Mouse (Mus musculus) bone marrow, adult 2 months (tissue): ENCODE data around the gene Zfp653. TPM values are rescaled to one million over a fixed set of nuclear protein-coding genes. Genes with fewer than 3 reads are reported as not detected.

Experiments used
- H3K27ac ChIP-seq: fragments of 200-500 bp; 2 replicates; pipeline ENCODE4 v1.5.1; 2012; ENCODE audit warnings: low read depth, mild to moderate bottlenecking, control low read depth, inconsistent platforms, low read length; ENCODE audit not compliant: control insufficient read depth, poor library complexity, insufficient read depth
- H3K4me1 ChIP-seq: fragments of 200-500 bp; 2 replicates; pipeline ENCODE4 v1.6.1; 2011; ENCODE audit warnings: low read length; ENCODE audit not compliant: control insufficient read depth, insufficient read depth
- H3K4me3 ChIP-seq: fragments of 200-500 bp; replicated peaks from 2 replicates; pipeline ENCODE3; 2011; ENCODE audit warnings: mild to moderate bottlenecking, low read depth, low read length, control low read depth; ENCODE audit not compliant: control insufficient read depth
- CTCF ChIP-seq: fragments of 200-500 bp; IDR thresholded peaks from 2 replicates; pipeline ENCODE4 v1.5.1; 2011; ENCODE audit warnings: low read length, control low read depth; ENCODE audit not compliant: control insufficient read depth, insufficient read depth
- POLR2A ChIP-seq: fragments of 200-500 bp; IDR thresholded peaks from 2 replicates; pipeline ENCODE4 v1.6.1; 2011; ENCODE audit warnings: low read depth, mild to moderate bottlenecking, control low read depth, low read length, borderline replicate concordance; ENCODE audit not compliant: control insufficient read depth
- WGBS: fragments of 180-500 bp; shearing (Covaris S2); methylation state at CpG from one replicate; pipeline ENCODE4 v1.1.7; 2018; 5-methylcytosine and 5-hydroxymethylcytosine counted together
- polyA plus RNA-seq: library from polyadenylated mRNA; stranded (reverse); fragments of >200 nt; gene quantifications from 2 replicates; pipeline ENCODE4 v1.2.4, GENCODE M21; 2011; ENCODE audit warnings: low replicate concordance; ENCODE audit not compliant: missing spikeins, insufficient read depth, insufficient read length

Zfp653 gene
- polyA plus RNA-seq, 1 experiment, result 15.3 TPM

DNA sequence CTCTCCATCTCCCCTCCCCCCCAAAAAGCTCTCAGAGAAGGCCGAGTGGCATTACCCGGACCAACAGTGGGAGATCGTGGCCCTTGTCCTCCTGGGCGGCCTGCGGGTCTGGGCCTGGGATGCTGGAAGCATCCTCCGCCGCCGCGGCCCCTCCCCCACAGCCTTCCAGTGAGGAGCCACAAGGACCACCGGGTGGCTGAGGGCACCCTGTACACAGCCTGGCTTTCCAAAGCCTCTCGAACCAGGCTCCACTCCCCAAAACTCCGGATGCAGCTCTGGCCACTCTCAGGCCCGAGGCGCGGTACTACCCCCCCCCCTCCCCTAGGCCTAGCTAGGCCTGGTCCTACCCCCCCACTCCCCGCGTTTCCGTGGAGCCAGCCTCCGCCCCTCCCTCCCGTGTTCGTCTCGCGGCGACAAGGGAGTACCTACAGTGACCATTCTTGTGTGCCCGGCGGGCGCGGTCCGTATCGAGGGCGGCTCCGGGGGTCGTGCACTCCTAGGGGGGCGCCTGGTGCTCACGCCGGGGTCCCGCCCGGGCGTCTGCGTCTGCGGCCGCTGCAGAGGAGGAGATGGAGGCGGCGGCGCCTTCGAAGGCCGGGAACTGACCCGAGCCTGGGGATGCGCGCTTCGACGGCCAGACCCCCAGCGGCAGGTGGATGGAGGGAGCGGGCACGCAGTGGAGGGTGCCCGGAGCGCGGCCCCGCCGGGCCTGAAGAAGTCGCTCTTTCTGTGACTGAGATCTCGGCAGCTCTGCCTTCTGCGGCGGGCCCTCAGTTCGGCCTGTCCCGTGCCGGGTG, 19.8 kb downstream of the Zfp653 start:
- WGBS, result 4% methylated on average over 67 of the region's 67 CpGs
- TF ChIP-seq POLR2A (no peak), CTCF (no peak)
- Histone ChIP-seq H3K4me3 (no peak overlapping the region), H3K27ac (no peak overlapping the region), H3K4me1 (no peaks in the 10 kb centered on the region; the same call in 1 of the 2 replicates)

DNA sequence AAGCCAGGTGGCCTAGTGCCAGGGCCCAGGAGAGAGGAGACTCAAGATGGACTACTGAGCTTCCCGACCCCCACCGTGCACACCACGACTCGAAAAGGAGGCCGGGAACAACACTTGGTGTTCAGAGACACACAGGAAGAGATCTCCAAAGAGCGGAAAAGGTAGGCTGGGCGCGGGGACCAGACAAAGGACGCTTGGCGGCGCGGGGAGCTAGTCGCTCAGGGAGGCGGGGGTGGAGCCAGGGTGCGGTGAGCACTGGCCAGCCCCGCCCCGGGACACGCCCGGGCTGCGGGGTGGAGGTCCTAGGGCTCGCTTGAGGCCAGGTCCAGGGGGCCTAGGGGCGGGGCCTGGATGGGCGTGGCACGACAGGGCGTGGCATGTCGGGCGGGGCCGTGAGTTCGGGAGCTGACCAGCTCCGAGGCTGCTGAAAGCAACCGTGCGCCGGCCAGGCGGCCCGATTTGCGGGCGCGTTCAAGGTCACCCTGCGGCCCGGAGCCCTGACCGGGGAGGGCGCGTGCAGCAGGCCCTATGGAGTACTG, 20.8 kb downstream of the Zfp653 start:
- no peak for TF ChIP-seq CTCF
- TF ChIP-seq POLR2A, result no peak
- Histone ChIP-seq H3K27ac (no peak overlapping the region), H3K4me1 (no peaks in the 10 kb centered on the region), H3K4me3 (no peak overlapping the region)
- WGBS, result 2% methylated on average over 43 of the region's 43 CpGs

DNA sequence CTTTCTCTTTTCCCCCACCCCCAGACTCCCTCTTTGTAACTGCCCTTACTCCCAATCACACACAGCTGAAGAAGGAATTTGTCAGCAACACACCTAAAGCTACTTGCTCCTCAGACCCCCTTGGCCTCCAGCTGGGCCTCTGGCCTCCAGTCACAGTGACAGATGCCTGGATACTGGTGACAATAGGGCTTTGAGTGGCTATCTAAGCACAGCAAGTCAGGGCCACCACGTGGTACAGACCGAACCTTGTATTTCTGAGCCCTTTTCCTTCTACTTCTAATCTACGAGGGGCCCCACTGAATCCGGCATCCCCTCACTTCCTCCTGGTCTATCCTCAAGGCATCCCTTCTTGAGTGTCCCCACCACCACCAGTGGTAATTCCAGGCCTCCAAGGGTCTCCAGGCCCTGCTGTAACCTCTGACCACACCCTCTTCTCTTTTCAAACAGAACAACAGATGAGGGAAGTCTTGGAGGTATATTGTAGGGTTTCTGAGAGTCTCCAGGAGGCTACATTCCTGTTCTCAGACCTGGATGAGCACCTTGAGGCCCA, 21.4 kb downstream of the Zfp653 start:
- Histone ChIP-seq H3K4me1 (no peaks in the 10 kb centered on the region), H3K4me3 (no peak overlapping the region), H3K27ac (no peak overlapping the region)
- 54% methylated on average over 4 of the region's 4 CpGs for WGBS
- TF ChIP-seq CTCF, result no peak
- TF ChIP-seq POLR2A, result no peak

GRCm38 (mm10) chr9:22049315-22049714, 21.9 kb downstream of the Zfp653 start:
- no peaks in the 10 kb centered on the region for H3K4me1 ChIP-seq
- no peak overlapping the region for H3K27ac ChIP-seq
- TF ChIP-seq POLR2A, result no peak
- no peak for TF ChIP-seq CTCF
- 69% methylated on average over 11 of the region's 11 CpGs for WGBS
- H3K4me3 ChIP-seq, result no peak overlapping the region

DNA sequence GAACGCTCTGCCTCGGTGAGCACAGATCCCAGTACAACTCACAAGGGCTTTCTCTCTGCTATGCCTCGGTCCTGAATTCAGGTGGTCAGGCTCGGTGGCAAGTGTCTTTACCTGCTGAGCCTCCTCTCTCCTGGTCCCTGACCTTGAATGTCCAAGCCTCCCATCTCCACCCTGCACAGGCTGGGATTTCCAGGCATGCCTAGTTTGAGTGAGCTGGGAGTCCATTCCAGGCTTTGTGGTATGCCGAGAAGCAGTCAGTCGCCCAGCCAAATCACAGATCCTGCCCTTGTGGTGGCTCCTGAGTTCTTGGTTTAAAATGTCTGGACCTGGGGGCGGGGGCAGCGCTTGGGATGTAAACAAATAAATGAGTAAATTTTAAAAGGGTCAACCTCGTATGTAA, 23.8 kb downstream of the Zfp653 start:
- H3K4me3 ChIP-seq, result no peak overlapping the region
- WGBS, result 58% methylated on average over 9 of the region's 9 CpGs

DNA sequence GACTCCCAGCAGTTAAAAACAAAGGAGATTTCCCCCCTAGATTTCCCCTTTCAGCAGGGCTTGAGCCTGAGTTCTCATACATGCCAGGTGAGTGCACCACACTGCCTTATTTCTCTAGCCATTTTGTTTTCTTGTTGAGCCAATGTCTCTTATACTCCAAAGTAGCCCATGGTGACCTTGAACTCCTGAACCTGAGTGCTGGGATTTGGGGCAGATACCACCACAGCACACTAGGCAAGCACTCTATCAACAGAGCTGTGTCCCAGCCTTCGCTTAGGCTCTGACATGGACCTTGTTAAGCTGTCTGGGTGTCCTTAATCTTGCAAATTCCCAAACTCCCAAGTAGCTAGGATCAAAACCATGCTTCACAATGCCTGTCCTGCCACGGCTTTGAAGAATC, 29.3 kb downstream of the Zfp653 start:
- TF ChIP-seq CTCF (no peak), POLR2A (no peak)
- Histone ChIP-seq H3K4me3 (no peak overlapping the region), H3K27ac (no peak overlapping the region), H3K4me1 (no peaks in the 10 kb centered on the region)
- WGBS, result 48% methylated on average over 2 of the region's 2 CpGs

More for the DNA sequence above, 23.8 kb downstream of the Zfp653 start:
- Histone ChIP-seq H3K27ac (no peak overlapping the region), H3K4me1 (no peaks in the 10 kb centered on the region)
- no peak for TF ChIP-seq CTCF
- no peak for TF ChIP-seq POLR2A

- TF ChIP-seq CTCF, result no peak
- no peak for TF ChIP-seq POLR2A
- H3K4me1 ChIP-seq, result no peaks in the 10 kb centered on the region
- no peak overlapping the region for H3K4me3 ChIP-seq
- WGBS, result 79% methylated on average over 10 of the region's 10 CpGs
- no peak overlapping the region for H3K27ac ChIP-seq
These were observed 33.4 kb downstream of the Zfp653 start for GRCm38 (mm10) chr9:22037826-22038225.

- Histone ChIP-seq H3K27ac (no peak overlapping the region), H3K4me1 (no peaks in the 10 kb centered on the region), H3K4me3 (no peak overlapping the region)
- 69% methylated on average over 6 of the region's 6 CpGs for WGBS
- TF ChIP-seq CTCF (no peak), POLR2A (no peak)
These were observed 35.7 kb downstream of the Zfp653 start for GRCm38 (mm10) chr9:22035300-22036044.
